Mouse (Mus musculus): ENCODE results near the gene Golt1a.

DNA sequence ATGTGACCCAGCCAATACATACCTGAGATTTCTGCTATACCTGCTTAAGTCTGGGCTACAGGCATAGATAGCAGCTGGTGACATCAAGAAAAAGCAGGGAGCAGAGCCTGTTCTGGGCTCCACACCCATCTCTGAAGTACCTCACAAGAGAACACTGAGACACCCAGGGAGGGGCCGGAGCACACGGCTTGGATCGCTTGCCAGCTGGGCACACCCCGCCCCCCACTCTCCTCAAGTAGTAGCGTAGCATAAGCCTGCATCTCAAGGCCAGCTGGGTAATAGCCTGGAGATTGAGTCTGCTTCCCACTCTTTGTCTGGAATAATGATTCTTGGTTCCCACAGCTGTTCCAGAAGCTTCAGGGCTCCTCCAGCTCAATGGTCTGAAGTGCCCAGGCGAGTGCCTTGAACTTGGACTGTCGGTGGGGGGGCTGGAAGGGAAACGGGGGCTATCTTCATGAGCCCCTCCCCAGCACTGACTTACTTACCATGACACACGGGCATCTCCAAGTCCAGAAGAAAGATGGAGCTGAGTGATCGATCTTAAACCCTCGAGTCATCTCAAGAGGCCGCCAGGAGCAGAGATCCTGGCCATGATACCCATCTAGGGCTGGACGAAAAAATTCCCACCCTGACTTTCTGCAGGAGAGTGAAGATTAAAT lies 11.8 kb downstream of the Golt1a start, which contains the start of gene Kiss1:
- TF ChIP-seq CTCF (conservative IDR thresholded peaks at IDR 0.05; ENCODE audit: low read length) (no peak), POU5F1 (IDR thresholded peaks at IDR 0.05; ENCODE audit: borderline replicate concordance, low read length) (no peak)
